Mouse (Mus musculus) ES-E14 (cell line): ENCODE results near the gene Mybpc1. TPM values are rescaled to one million over a fixed set of nuclear protein-coding genes. Genes with fewer than 3 reads are reported as not detected.

Source experiments
- DNase-seq: peaks from one replicate; pipeline ENCODE4 v3.0.0-alpha.2; 2013; ENCODE audit warnings: low read depth, low spot score
- H3K27ac ChIP-seq: 2 replicates; pipeline ENCODE4 v1.5.1; 2012; ENCODE audit warnings: low read depth, mild to moderate bottlenecking, low read length, moderate library complexity, mixed read lengths; ENCODE audit not compliant: poor library complexity, insufficient read depth, severe bottlenecking
- H3K36me3 ChIP-seq: 2 replicates; pipeline ENCODE4 v1.6.1; 2012; ENCODE audit warnings: mild to moderate bottlenecking, low read length, moderate library complexity, mixed read lengths; ENCODE audit not compliant: control insufficient read depth, poor library complexity, insufficient read depth, severe bottlenecking
- H3K4me1 ChIP-seq, 2 experiments: fragments of 150-350 bp in 1 of 2; sonication (generic) in 1 of 2; 2 replicates each; pipeline ENCODE4 v1.6.1; 2012; ENCODE audit warnings: low read length in 2 of 2, mild to moderate bottlenecking in 1 of 2, mixed read lengths in 1 of 2; ENCODE audit not compliant: control insufficient read depth in 2 of 2, insufficient read depth in 2 of 2, poor library complexity in 1 of 2
- H3K4me3 ChIP-seq, 2 experiments: fragments of 150-350 bp in 1 of 2; sonication (generic) in 1 of 2; 2 replicates each; pipeline ENCODE4 v1.5.1; 2012; ENCODE audit warnings: low read length in 2 of 2, low read depth in 1 of 2, mild to moderate bottlenecking in 1 of 2, mixed read lengths in 1 of 2; ENCODE audit not compliant: insufficient read depth in 1 of 2, poor library complexity in 1 of 2, severe bottlenecking in 1 of 2
- H3K9ac ChIP-seq: 2 replicates; pipeline ENCODE4 v1.6.1; 2012; ENCODE audit warnings: low read depth, mild to moderate bottlenecking, low read length, mixed read lengths; ENCODE audit not compliant: poor library complexity, insufficient read depth, severe bottlenecking
- H3K9me3 ChIP-seq: fragments of 150-350 bp; sonication (generic); 2 replicates; pipeline ENCODE4 v1.6.1; 2012; ENCODE audit warnings: low read depth, mild to moderate bottlenecking, low read length; ENCODE audit not compliant: control insufficient read depth, insufficient read depth
- CHD2 ChIP-seq: IDR thresholded peaks from 2 replicates; pipeline ENCODE4 v1.6.1; 2014; ENCODE audit warnings: mild to moderate bottlenecking, low read depth, low read length, inconsistent platforms
- HCFC1 ChIP-seq: IDR thresholded peaks from 2 replicates; pipeline ENCODE4 v1.6.1; 2012; ENCODE audit warnings: low read length, inconsistent platforms, borderline replicate concordance; ENCODE audit not compliant: insufficient read depth
- MAFK ChIP-seq: IDR thresholded peaks from 2 replicates; pipeline ENCODE4 v1.6.1; 2014; ENCODE audit warnings: mild to moderate bottlenecking, low read depth, low read length, inconsistent platforms; ENCODE audit not compliant: insufficient read depth
- ZC3H11A ChIP-seq: IDR thresholded peaks from 2 replicates; pipeline ENCODE4 v1.6.1; 2012; ENCODE audit warnings: low read depth, mild to moderate bottlenecking, inconsistent platforms, low read length, borderline replicate concordance
- ZNF384 ChIP-seq: IDR thresholded peaks from 2 replicates; pipeline ENCODE4 v1.6.1; 2012; ENCODE audit warnings: low read depth, low read length, inconsistent platforms
- in situ Hi-C, 2 experiments: fragments of 600-800 bp; cut with MboI; formaldehyde crosslinking; loops; one replicate each; pipeline ENCODE4 v1.15.1; 2025; ENCODE audit warnings: low sequenced_read_pairs in 2 of 2, inconsistent platforms in 1 of 2; ENCODE audit not compliant: unreplicated experiment in 2 of 2
- total RNA-seq: library from RNA; depleted of rRNA; stranded (reverse); fragments of 300-350 nt; gene quantifications from 2 replicates; pipeline ENCODE4 v1.2.3, GENCODE M21; 2012

Mybpc1 gene
- total RNA-seq, 1 experiment, result 1.7 TPM

DNA sequence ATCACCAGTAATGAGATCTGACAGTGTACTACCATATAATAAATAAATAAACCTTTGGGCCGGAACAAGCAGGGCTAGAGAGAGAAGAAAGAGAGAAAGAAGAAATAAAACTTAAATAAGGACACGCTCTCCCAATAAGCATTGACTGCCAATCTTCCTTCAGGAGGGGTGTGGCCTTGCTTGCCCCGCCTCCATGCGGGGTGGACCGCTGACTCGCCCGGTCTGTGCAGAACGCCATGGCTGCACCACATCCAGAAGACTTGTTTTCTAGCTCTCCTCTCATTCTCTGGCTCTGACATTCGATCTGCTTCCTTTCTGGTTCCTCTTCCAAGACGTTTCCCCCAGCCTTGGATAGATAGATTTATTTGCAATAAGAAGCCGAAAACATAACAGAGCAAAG, 8.1 kb upstream of the Mybpc1 start:
- in situ Hi-C loops, result no loop called here
- no peak overlapping the region for H3K4me3 ChIP-seq
- H3K36me3 ChIP-seq, result no peaks in the 10 kb centered on the region
- no peaks in the 10 kb centered on the region for H3K4me1 ChIP-seq
- no peak overlapping the region for H3K9ac ChIP-seq
- TF ChIP-seq ZC3H11A (no peak), ZNF384 (no peak), CHD2 (no peak), MAFK (no peak), HCFC1 (no peak)
- no peak for DNase-seq
- no peaks in the 10 kb centered on the region for H3K9me3 ChIP-seq
- no peak overlapping the region for H3K27ac ChIP-seq

GRCm38 (mm10) chr10:88606686-88607085, 1.7 kb upstream of the Mybpc1 start:
- in situ Hi-C loops, result no loop called here
- no peak for DNase-seq
- TF ChIP-seq ZNF384, result no peak
- no peak for TF ChIP-seq MAFK
- no peak for TF ChIP-seq ZC3H11A
- no peak for TF ChIP-seq CHD2
- Histone ChIP-seq H3K36me3 (no peaks in the 10 kb centered on the region), H3K27ac (no peak overlapping the region), H3K9ac (no peak overlapping the region), H3K4me3 (no peak overlapping the region), H3K9me3 (no peaks in the 10 kb centered on the region), H3K4me1 (no peaks in the 10 kb centered on the region)

- Histone ChIP-seq H3K9ac (no peak overlapping the region), H3K4me1 (no peaks in the 10 kb centered on the region), H3K4me3 (no peak overlapping the region), H3K27ac (no peak overlapping the region), H3K9me3 (no peaks in the 10 kb centered on the region), H3K36me3 (no peaks in the 10 kb centered on the region)
- DNase-seq, result no peak
- in situ Hi-C loops, result no loop called here
- TF ChIP-seq CHD2 (no peak), HCFC1 (no peak), MAFK (no peak), ZC3H11A (no peak), ZNF384 (no peak)
Observed at GRCm38 (mm10) chr10:88606065-88606464, 1.1 kb upstream of the Mybpc1 start.

DNA sequence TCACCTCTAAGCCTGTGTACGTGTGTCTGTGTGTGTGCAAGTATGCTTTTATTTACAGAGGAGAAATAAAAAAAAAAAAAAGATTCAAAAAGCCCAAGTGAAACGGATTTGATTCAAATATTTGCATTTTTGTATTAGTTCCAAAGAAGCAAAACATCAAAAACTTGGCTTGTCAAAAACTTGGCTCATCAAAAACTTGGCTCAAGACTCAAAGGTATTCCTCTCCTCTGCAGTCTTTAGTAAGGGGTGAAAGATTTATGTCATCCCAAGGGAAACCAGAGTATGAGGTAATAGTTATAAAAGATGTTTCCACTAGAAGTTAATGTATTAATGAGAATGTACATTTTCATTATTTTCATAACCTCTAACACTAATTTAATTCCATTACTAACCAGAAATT, 1.2 kb downstream of the Mybpc1 start:
- no peak overlapping the region for H3K27ac ChIP-seq
- in situ Hi-C loops, result no loop called here
- H3K4me3 ChIP-seq, result no peak overlapping the region
- H3K36me3 ChIP-seq, result no peaks in the 10 kb centered on the region
- DNase-seq, result no peak
- no peak overlapping the region for H3K9ac ChIP-seq
- no peaks in the 10 kb centered on the region for H3K4me1 ChIP-seq
- TF ChIP-seq CHD2 (no peak), ZNF384 (no peak), HCFC1 (no peak), ZC3H11A (no peak), MAFK (no peak)
- H3K9me3 ChIP-seq, result no peaks in the 10 kb centered on the region

GRCm38 (mm10) chr10:88603256-88603655, 1.7 kb downstream of the Mybpc1 start:
- in situ Hi-C loops, result no loop called here
- no peak overlapping the region for H3K9ac ChIP-seq
- no peak overlapping the region for H3K27ac ChIP-seq
- no peaks in the 10 kb centered on the region for H3K4me1 ChIP-seq
- H3K36me3 ChIP-seq, result no peaks in the 10 kb centered on the region
- DNase-seq, result no peak
- no peak for TF ChIP-seq ZNF384
- no peak for TF ChIP-seq ZC3H11A
- TF ChIP-seq MAFK, result no peak
- no peak for TF ChIP-seq HCFC1
- TF ChIP-seq CHD2, result no peak
- no peaks in the 10 kb centered on the region for H3K9me3 ChIP-seq
- no peak overlapping the region for H3K4me3 ChIP-seq
